Mouse (Mus musculus): ENCODE data around the gene Fam118a. TPM values are rescaled to one million over a fixed set of nuclear protein-coding genes. Genes with fewer than 3 reads are reported as not detected.
A peak's percentile ranks its signal among the peaks of the same experiment; 100 is the strongest.

The Fam118a gene
- total and polyA plus RNA-seq, 2 experiments = 1.3 to 3.0 TPM

DNA sequence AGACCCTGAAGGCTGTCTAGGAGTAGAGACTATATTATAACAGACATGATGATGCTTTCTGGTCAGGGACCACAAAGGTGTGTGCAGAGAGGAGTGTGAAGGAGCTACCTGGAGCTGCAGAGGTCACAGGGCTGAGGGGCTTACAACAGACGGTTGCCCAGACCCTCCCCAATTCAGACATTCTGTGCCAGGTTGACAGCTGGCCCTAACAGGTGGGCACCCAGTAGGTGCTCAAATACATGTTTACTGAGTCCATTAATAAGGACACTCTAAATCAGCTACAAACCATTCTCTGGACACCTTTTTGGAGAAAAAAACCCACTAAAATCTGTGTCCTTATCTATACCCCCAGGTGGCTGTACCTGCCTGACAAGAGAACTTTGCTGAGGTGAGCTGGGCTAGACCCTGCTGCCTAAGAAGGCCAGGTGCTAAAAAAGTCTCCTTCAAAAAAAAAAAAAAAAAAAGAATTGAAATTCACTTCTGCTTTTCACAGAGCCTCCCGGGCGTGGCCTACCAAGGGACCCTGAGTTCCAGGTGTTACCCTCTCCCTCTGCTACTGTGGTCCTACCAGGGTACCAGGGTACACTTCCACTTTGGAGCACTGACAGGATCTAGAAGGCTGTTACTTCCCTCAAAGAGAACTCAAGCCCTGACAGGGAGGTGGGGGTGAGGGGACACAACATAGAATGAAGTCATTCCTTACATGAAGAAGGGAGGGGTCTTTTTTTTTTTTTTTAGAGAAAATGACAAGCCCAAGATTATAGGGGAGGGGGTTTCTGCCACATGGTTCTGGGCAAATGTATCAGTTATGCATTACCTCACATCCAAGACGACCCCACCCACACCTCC lies 42.4 kb upstream of the Fam118a start:
- no peak for DNase-seq (ENCODE audit: extremely low read depth, low read depth, low spot score)
- Histone ChIP-seq H3K79me2 (ENCODE audit: control insufficient read depth, insufficient read depth, low read length) (peaks cover 26% of the 10 kb centered on the region), H3K36me3 (ENCODE audit: control insufficient read depth, insufficient read depth, low read length) (no peaks in the 10 kb centered on the region), H3K27ac (replicated peaks; ENCODE audit: insufficient read depth, low read depth, low read length) (no peak overlapping the region), H3K4me3 (ENCODE audit: insufficient read depth, low read depth, low read length) (no peak overlapping the region; the same call in 1 of the 2 replicates), H3K4me1 (ENCODE audit: control insufficient read depth, insufficient read depth, low read length) (peaks cover 11% of the 10 kb centered on the region), H3K9ac (ENCODE audit: low read depth, low read length) (no peak overlapping the region), H3K27me3 (ENCODE audit: control insufficient read depth, insufficient read depth, low read length) (no peaks in the 10 kb centered on the region)
- WGBS = 79% methylated on average over 4 of the region's 4 CpGs
- TF ChIP-seq POLR2A (IDR thresholded peaks at IDR 0.05; ENCODE audit: extremely low read depth, insufficient read depth, low read length) = no peak
- no peak for TF ChIP-seq CTCF (IDR thresholded peaks at IDR 0.05; ENCODE audit: low read depth, low read length)

- no peaks in the 10 kb centered on the region for H3K36me3 ChIP-seq (ENCODE audit: control insufficient read depth, insufficient read depth, low read length)
Measured at GRCm38 (mm10) chr15:84987020-84987815, 41.5 kb upstream of the Fam118a start.

GRCm38 (mm10) chr15:84987874-84988825 lies 40.6 kb upstream of the Fam118a start, which contains the start of gene 5031439G07Rik:
TSS of gene 5031439G07Rik (minus strand) at chr15:84988551.
- H3K27ac ChIP-seq (replicated peaks; ENCODE audit: insufficient read depth, low read depth, low read length) = peak within 1 kb of the TSS; percentile 37

More at GRCm38 (mm10) chr15:84987020-84987815, 41.5 kb upstream of the Fam118a start:
- TF ChIP-seq POLR2A (IDR thresholded peaks at IDR 0.05; ENCODE audit: extremely low read depth, insufficient read depth, low read length) (no peak), CTCF (IDR thresholded peaks at IDR 0.05; ENCODE audit: low read depth, low read length) (no peak)
- Histone ChIP-seq H3K9ac (ENCODE audit: low read depth, low read length) (peak overlapping the region; percentile 95), H3K4me1 (ENCODE audit: control insufficient read depth, insufficient read depth, low read length) (peaks cover 11% of the 10 kb centered on the region), H3K27ac (replicated peaks; ENCODE audit: insufficient read depth, low read depth, low read length) (peak overlapping the region; percentile 37), H3K4me3 (ENCODE audit: insufficient read depth, low read depth, low read length) (peak overlapping the region; percentile 86), H3K27me3 (ENCODE audit: control insufficient read depth, insufficient read depth, low read length) (no peaks in the 10 kb centered on the region), H3K79me2 (ENCODE audit: control insufficient read depth, insufficient read depth, low read length) (peaks cover 21% of the 10 kb centered on the region)
- peak; percentile 43 for DNase-seq (ENCODE audit: extremely low read depth, low read depth, low spot score)
- under 1% methylated on average over 50 of the region's 53 CpGs for WGBS

DNA sequence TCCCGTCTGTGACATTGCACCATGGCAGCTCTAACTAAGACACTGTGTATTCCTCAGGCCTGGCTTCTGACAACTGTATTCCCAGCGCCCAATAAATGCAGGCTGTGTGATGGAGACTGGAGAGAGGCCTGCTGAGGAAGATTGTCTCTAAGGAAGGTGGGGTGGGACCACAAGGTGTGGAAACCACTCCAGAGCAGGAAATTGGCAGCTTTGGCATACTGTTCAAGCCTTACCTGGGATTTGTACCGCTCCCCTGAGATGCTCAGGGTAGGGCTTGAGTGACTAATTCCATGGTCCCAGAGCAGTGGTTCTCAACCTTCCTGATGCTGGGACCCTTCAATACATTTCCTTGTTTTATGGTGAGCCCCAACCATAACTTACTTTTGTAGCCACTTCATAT lies 39.6 kb upstream of the Fam118a start:
- Histone ChIP-seq H3K9ac (ENCODE audit: low read depth, low read length) (no peak overlapping the region), H3K27me3 (ENCODE audit: control insufficient read depth, insufficient read depth, low read length) (no peaks in the 10 kb centered on the region), H3K4me3 (ENCODE audit: insufficient read depth, low read depth, low read length) (no peak overlapping the region), H3K27ac (replicated peaks; ENCODE audit: insufficient read depth, low read depth, low read length) (no peak overlapping the region), H3K4me1 (ENCODE audit: control insufficient read depth, insufficient read depth, low read length) (peaks cover 6% of the 10 kb centered on the region), H3K79me2 (ENCODE audit: control insufficient read depth, insufficient read depth, low read length) (peaks cover 21% of the 10 kb centered on the region), H3K36me3 (ENCODE audit: control insufficient read depth, insufficient read depth, low read length) (no peaks in the 10 kb centered on the region)
- TF ChIP-seq POLR2A (IDR thresholded peaks at IDR 0.05; ENCODE audit: extremely low read depth, insufficient read depth, low read length) = no peak
- no peak for TF ChIP-seq CTCF (IDR thresholded peaks at IDR 0.05; ENCODE audit: low read depth, low read length)
- DNase-seq (ENCODE audit: extremely low read depth, low read depth, low spot score) = no peak
- WGBS = 97% methylated on average over 3 of the region's 3 CpGs

More at GRCm38 (mm10) chr15:84987874-84988825, 40.6 kb upstream of the Fam118a start, which contains the start of gene 5031439G07Rik:
- peak; percentile 91 for DNase-seq (ENCODE audit: extremely low read depth, low read depth, low spot score)
- WGBS = 2% methylated on average over 49 of the region's 59 CpGs
- no peaks in the 10 kb centered on the region for H3K36me3 ChIP-seq (ENCODE audit: control insufficient read depth, insufficient read depth, low read length)
- no peaks in the 10 kb centered on the region for H3K27me3 ChIP-seq (ENCODE audit: control insufficient read depth, insufficient read depth, low read length)
- peak within 1 kb of the TSS; percentile 86 for H3K4me3 ChIP-seq (ENCODE audit: insufficient read depth, low read depth, low read length)
- H3K4me1 ChIP-seq (ENCODE audit: control insufficient read depth, insufficient read depth, low read length) = peaks cover 10% of the 10 kb centered on the region
- H3K9ac ChIP-seq (ENCODE audit: low read depth, low read length) = peak within 1 kb of the TSS; percentile 95
- peaks cover 21% of the 10 kb centered on the region for H3K79me2 ChIP-seq (ENCODE audit: control insufficient read depth, insufficient read depth, low read length)
- TF ChIP-seq CTCF (IDR thresholded peaks at IDR 0.05; ENCODE audit: low read depth, low read length) (no peak), POLR2A (IDR thresholded peaks at IDR 0.05; ENCODE audit: extremely low read depth, insufficient read depth, low read length) (peak; percentile 89)

GRCm38 (mm10) chr15:84989771-84990170 lies 39.0 kb upstream of the Fam118a start:
- no peak for DNase-seq (ENCODE audit: extremely low read depth, low read depth, low spot score)
- Histone ChIP-seq H3K4me3 (ENCODE audit: insufficient read depth, low read depth, low read length) (no peak overlapping the region), H3K4me1 (ENCODE audit: control insufficient read depth, insufficient read depth, low read length) (peaks cover 6% of the 10 kb centered on the region), H3K9ac (ENCODE audit: low read depth, low read length) (no peak overlapping the region), H3K27ac (replicated peaks; ENCODE audit: insufficient read depth, low read depth, low read length) (no peak overlapping the region), H3K36me3 (ENCODE audit: control insufficient read depth, insufficient read depth, low read length) (no peaks in the 10 kb centered on the region), H3K27me3 (ENCODE audit: control insufficient read depth, insufficient read depth, low read length) (no peaks in the 10 kb centered on the region), H3K79me2 (ENCODE audit: control insufficient read depth, insufficient read depth, low read length) (peaks cover 21% of the 10 kb centered on the region)
- no peak for TF ChIP-seq CTCF (IDR thresholded peaks at IDR 0.05; ENCODE audit: low read depth, low read length)
- no peak for TF ChIP-seq POLR2A (IDR thresholded peaks at IDR 0.05; ENCODE audit: extremely low read depth, insufficient read depth, low read length)
- 57% methylated on average over 7 of the region's 7 CpGs for WGBS

Measured in liver, adult 2 months (tissue).